Mouse (Mus musculus) urinary bladder, postnatal 36 days (tissue): ENCODE data around the gene Lemd2.

ENCODE experiments used
- DNase-seq, 2 experiments: peaks; one replicate each; pipeline ENCODE4 v3.0.0; 2022; ENCODE audit warnings: low spot score in 2 of 2, mixed read lengths in 1 of 2

The Lemd2 gene

DNA sequence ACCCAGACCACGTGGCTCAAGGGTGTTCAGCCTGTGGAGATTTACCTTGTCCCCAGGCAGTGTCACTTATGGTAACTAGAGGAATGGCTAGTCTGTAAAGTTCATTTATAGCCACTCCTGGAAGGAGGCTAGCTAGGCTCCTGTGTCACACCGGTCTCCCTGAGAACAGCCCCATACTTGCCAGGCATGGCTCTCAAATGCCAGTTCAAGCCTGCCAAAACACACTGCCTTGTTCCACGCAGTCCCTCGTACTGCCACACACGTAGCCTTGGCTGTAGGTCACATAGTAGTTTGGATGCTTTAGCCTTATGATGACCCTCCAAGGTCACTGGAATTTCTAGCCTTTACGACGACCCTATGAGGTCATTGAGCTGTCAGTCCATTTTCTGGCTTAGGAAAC, 45.1 kb downstream of the Lemd2 start:
- no peak for DNase-seq

DNA sequence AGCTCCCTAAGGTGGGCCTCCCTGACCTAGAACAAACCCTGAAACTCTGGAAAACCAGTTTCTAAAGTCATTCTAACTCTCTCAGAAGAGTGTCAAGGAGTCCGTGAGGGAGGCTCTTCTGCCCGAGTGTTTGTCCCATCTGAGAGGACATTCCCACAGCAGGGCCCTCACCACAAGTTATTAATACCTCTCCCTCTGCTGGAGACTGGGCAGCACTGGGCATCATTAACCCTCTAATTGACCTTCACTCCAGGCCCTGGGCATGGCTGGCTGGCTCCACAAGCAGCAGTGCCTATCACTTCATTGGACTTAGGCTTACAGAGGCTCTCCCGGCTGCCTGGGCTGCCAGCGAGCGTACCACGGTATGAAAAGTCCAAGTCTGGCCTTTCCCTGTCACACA, 45.8 kb downstream of the Lemd2 start:
- no peak for DNase-seq

DNA sequence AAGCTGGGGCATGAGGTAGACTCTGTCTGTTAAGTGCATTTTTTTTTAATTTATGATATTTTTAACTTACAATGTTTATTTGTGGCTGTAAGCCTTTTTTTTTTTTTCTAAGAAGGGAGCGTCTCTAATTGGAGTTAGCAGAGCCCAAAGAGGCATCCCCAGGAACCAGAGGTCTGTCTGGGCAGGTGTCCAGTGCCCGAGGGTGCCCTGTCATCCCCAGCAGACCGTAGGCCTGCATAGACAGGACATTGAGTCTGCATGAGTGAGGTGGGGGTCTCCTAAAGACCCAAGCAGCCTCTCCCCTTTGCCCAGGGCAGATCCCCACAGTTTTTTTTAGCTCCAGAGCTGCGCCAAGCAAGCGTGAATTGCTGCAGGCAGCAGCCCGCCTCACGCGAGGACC, 48.5 kb downstream of the Lemd2 start:
- no peak for DNase-seq

DNA sequence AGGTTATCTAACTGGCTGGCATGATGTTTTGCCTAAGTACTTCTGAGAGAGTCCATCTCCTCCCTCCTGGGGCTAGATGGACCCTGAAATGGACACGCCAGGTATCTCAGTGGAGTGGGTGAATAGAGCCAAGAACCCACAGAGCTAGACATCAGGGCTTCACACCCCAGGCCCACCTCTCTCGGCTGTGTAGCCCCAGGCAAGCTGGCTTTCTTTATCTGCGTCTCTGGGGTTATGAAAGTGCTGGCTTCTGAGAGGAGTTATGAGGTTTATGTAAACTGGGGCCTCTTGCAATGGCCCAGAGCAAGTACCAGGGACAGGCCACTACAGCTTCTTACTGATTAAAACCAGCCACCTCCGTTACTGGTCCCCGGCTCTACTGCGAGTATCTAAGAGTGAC, 49.4 kb downstream of the Lemd2 start:
- DNase-seq: no peak

DNA sequence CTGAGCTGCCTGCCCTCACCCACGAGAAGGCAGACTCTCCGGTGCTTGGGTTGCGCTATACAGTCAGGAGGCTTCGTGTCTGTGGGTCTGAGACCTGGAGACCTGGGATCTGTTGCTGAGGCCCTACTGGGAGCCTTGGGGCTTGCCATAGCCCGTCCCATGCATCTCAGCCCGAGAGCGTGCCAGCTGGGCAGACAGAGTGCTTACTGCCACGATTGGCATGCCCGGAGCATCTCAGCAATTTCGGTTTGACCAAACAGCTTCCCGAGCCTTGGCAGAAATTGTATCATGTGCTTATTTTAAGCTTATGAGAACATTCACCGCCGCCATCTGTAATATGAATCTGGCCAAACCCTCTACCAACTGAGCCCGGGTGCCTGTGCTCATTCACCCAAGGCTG, 50.0 kb downstream of the Lemd2 start:
- no peak for DNase-seq

DNA sequence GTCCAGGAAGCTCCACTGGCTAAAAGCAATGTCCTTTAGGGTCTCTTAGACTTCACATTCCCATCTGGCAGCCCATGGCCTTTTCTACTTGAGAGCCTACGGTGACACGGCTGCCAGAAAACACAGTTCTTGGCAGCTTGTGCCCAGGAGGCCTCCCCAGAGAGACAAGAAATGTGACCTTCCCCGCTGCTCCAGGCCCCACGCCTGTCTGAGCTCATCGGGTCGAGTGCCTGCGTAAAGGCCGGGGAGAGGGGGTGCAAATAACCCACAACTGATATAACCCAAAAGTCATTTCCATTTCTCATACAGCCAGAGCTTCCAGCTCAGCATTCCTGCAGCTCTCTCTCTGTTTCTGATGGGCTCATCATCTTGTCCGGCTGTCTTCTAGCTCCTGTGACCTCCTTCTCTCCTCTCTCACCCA, 50.5 kb downstream of the Lemd2 start:
- peak in 1 of 2 experiments; percentile 48 for DNase-seq

DNA sequence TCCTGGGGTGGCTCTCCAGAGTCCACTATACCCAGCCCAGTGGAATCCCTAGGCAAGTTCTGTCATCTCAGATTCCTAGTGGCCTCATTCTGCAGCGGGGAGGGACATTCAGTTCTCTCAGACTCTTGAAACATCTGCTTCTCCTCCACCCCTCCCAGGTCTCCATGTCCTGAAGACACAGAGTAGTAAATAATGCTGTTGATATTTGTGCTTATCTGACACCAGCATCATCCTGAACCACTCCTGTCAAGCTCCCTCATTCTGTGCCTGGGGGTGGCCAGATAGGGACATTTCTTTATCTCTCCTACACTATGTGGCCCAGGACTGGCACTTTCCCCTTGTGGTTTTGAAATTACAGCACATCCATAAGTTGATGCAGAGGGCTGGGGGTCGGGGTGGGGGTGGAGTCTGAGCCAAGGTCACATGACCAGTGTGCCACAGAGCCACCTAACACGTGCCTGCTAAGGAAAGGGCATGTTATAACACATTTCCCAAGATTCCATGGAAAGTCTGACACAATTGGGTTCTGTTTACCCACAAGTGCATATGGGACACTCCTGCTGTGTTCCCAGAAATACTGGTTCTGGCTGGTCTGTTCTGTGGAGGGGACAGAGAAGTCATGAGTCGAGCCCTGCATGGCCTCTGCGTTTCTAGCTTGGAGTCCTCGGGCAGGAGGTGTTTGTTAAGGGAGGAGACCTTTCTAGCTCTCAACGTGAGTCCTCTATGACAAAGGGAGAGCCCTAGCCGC, 51.1 kb downstream of the Lemd2 start:
- DNase-seq: no peak

DNA sequence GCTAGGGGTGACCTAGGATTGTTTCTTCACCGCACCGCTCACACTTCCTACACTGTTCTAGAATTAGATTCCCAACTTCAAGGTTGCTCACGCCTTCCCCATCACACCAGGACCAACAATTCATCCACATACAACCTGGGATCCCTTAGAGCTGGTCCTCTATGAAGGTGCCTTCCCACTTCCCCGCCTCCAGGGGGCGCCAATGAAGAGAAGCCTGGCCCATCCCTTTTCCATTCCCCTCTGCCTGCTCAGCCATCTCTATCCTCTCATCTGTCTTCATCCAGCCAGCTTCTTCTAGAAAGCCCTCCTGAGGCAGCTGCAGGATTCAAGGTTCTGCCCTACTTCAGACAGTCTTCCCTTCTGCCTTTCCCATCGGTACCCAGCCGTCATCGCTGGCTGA, 52.9 kb downstream of the Lemd2 start:
- DNase-seq: no peak

DNA sequence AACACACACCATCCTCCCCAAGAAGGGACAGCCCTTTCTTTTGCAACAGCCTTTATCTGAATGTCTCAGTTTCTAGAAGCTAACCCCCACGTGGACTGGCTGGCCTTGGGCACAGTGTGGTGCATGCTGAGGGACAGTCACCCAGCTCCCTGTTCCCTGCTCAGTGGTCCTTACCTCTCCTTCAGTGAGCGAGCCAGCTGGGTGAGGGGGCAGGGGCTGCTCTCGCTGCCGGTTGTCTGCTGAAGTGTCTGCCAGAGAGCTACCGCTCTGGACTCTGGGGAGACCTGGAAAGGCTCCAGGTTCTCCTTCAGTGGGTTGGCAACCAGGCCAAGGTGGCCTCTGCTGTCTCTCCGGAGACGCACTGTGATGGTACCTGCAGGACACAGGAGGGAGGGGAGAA, 53.4 kb downstream of the Lemd2 start:
- no peak for DNase-seq

DNA sequence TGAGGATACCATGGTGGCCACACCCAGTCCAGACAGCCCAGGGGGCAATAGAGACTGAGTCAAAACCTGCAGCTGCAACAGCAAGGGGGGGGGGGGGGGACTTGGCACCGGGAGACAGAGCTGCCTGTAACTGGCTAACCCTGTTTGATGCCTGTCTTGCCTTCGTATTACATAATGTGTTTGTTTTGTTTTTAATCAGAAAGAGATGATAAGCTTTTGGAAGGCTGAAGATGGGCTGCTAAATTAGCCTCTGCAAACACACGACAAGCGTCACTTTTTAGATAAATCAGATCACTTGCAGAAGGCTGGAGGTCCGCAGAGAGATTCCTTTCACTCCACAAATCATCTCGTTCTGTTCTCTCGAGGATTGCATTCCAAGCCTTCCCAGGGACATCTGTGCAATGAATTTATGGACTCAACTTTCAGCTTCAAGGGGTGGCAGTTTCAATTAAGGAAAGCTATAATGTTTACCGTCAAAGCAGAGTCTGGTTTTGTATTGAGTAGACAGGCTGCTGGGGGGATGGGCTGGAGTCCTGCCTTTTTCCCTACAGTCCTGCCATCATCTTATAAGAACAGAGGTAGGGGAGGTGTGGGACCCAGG, 57.8 kb downstream of the Lemd2 start:
- DNase-seq: no peak

DNA sequence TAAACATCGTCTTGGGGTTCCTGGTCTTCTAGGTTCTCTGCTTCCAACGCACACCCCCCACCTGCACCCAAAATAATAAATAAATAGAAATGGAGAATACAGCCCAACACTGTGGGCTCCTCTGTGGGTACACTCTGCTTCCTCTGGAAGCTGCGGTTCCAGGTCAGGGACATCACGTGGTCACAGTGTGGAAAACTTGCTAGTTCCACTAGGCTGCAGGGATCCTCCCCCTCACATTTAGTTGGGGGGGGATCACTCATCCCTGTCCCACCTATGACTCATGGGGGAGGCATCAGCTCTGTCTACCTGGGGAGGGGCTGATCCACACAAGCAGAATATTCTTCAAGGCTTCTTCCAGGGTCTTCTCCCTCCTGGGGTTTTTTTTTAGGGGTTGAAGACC, 60.1 kb downstream of the Lemd2 start:
- DNase-seq: no peak

DNA sequence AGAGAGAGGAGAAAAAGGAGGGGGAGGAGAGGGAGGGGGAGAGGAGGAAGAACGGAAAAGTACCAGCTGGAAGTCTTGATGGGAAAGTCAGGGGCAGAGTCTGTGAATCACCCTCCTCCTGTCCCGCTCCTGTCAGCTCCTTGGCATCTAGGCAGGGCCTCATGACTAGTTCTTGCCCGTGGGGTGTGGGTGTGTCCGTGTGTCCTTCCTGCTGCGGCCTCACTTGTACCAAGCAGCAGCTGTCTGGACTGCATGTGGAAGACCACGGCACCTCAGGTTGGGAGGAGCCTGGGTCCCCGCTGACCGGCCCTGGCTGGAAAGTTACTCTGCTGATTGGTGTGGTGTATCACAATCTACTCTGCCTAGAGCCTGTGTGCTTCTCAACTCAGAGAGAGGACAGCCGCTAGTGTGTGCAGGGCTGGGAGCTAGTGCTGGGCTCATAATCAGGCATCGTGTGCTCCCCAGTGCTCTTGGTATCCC, 62.3 kb downstream of the Lemd2 start:
- DNase-seq: peak; percentile 46 to 55

DNA sequence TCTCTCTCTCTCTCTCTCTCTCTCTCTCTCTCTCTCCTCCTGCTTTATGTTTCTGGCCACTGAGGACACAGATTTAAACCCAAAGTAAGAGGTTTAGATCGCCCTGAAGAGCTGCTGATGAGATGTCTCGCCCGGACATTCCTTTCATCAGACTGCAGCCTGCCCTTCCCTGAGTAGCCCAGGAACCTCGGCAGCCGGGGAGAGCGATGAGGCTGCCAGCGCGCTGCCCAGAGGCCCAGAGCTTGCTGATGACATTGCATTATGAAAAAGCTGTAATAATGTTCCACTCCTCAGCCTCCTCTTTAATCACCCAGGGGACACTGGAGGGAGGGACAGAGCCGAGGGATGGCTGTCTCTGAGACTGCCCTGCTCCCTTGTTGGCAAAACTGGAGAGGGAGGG, 64.0 kb downstream of the Lemd2 start:
- no peak for DNase-seq
